Mouse (Mus musculus): ENCODE measurements around the gene Zfp622.

The Zfp622 gene

GRCm38 (mm10) chr15:25984067-25984733 is at the start of gene Zfp622:
Gene Zfp622 (plus strand): TSS chr15:25984366.
- DNase-seq (ENCODE audit: extremely low read depth, insufficient read length, low spot score): peak; percentile 96

- DNase-seq (ENCODE audit: extremely low read depth, insufficient read length, low spot score): no peak
Measured at GRCm38 (mm10) chr15:25934411-25934810, 49.8 kb upstream of the Zfp622 start.

DNA sequence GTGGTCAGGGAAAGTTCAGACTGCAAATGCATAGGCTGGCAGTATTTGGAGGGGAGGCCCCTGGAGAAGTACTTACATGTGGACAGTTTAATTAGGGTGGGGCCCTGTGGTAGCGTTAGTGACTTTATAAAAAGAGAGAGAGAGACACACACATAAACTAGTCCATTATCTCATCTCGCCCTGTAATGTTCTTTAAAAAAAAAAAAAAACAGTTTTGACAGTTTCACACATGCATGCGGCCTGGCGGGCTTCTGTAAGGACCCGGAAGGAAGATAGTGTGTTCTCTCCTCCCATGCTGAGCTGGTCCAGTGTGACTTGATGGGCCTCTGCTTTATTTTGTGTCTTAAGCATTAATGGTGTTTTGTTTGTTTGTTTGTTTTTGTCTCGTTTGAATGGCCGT is 45.7 kb upstream of the Zfp622 start:
- DNase-seq (ENCODE audit: extremely low read depth, insufficient read length, low spot score): no peak

GRCm38 (mm10) chr15:25940397-25941377 is 43.5 kb upstream of the Zfp622 start:
- no peak for DNase-seq (ENCODE audit: extremely low read depth, insufficient read length, low spot score)

GRCm38 (mm10) chr15:25941514-25941913 is 42.7 kb upstream of the Zfp622 start:
- no peak for DNase-seq (ENCODE audit: extremely low read depth, insufficient read length, low spot score)

- DNase-seq (ENCODE audit: extremely low read depth, insufficient read length, low spot score): no peak
Measured at GRCm38 (mm10) chr15:25942415-25942814, 41.8 kb upstream of the Zfp622 start.

- DNase-seq (ENCODE audit: extremely low read depth, insufficient read length, low spot score): no peak
Measured at GRCm38 (mm10) chr15:25943386-25944137, 40.6 kb upstream of the Zfp622 start.

GRCm38 (mm10) chr15:25945224-25945623 is 38.9 kb upstream of the Zfp622 start:
- no peak for DNase-seq (ENCODE audit: extremely low read depth, insufficient read length, low spot score)

GRCm38 (mm10) chr15:25946482-25946881 is 37.7 kb upstream of the Zfp622 start:
- no peak for DNase-seq (ENCODE audit: extremely low read depth, insufficient read length, low spot score)

DNA sequence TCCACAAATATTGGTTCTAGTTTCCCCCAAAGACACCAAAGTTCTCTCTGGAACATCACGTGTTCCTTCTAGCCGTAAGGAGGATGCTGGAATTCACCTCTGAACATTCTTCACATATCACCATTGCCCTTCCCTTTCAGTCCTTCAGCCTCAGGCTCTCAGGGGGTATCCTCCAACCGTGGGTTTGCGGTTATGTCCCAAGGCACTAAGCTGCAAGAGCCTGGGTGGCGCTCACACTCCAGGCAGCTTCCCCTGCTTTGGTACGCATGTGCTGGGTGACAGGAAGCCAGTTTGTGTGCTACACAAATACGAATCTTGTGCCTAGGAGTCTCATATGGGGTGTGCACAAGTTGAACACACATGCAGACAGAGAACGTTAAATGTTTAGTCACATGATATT is 36.8 kb upstream of the Zfp622 start:
- DNase-seq (ENCODE audit: extremely low read depth, insufficient read length, low spot score): no peak

DNA sequence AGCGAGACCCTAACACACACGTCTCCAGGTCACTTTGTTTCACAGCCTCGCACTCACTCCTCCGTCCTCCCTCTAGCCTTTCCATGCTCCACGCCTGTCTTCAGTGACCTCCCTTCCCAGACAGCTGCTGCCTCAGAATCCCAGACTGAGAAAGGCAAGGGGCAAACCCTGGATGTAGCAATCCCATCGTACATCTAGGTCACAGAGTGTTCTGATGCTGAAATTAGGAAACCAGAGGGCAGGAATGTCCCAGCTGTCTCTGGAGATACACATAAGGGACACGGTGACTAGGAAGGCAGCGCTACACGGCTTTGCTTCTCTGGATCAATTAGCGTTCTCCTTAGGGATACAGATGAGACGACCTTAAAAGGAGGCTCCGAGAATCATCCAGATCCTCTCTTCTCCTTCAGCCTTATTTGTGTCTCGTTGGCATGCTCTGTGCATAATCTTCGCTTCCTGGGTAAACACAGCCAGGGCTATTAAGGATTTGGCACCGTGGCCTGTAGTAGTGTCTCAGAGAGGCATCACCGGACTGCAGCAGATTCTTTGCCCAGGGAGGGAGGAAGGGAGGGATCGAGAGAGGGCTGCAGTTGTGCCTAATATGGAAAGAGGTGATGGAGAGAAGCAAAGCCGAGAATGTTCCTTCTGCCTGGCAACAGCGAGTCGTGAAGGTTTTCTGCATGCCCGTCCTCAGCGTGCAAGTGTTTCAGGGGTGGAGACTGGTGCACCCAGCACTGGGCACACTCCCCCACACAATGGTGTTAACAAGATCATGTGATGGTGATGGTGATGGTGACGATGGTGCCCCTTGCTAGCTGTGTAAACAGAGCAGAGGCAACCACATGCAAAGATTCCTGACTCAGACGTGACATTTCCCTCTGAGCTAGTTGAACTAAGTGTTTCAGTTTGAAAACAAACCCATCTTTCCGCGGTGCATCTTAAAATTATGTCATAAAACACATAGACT is 35.6 kb upstream of the Zfp622 start:
- DNase-seq (ENCODE audit: extremely low read depth, insufficient read length, low spot score): no peak

DNA sequence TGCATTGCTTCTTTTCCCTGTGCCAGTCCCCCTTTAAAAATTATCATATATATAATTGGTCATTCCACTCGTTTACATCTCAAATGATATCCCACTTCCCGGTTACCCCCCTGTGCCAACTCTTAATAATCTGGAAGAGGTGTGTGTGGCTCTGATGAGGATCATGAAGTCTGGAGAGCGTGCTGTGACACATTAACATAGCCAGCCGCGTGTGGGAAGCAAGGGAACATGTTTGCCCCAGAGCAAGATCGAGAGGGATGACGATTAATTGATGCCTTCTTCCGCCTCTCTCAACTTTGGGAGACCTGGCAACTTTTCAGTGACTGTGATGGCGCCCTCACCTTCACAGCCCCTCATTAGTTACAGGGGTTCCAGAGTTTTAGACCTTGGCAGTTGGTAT is 34.5 kb upstream of the Zfp622 start:
- no peak for DNase-seq (ENCODE audit: extremely low read depth, insufficient read length, low spot score)

- DNase-seq (ENCODE audit: extremely low read depth, insufficient read length, low spot score): no peak
Measured at GRCm38 (mm10) chr15:25950584-25950983, 33.6 kb upstream of the Zfp622 start.

- no peak for DNase-seq (ENCODE audit: extremely low read depth, insufficient read length, low spot score)
Measured at GRCm38 (mm10) chr15:25951037-25951436, 33.1 kb upstream of the Zfp622 start.

GRCm38 (mm10) chr15:25956001-25956400 is 28.2 kb upstream of the Zfp622 start:
- no peak for DNase-seq (ENCODE audit: extremely low read depth, insufficient read length, low spot score)

- DNase-seq (ENCODE audit: extremely low read depth, insufficient read length, low spot score): peak; percentile 62
Measured at GRCm38 (mm10) chr15:25956422-25957117, 27.6 kb upstream of the Zfp622 start.

- DNase-seq (ENCODE audit: extremely low read depth, insufficient read length, low spot score): no peak
Measured at GRCm38 (mm10) chr15:25957651-25958050, 26.5 kb upstream of the Zfp622 start.

DNA sequence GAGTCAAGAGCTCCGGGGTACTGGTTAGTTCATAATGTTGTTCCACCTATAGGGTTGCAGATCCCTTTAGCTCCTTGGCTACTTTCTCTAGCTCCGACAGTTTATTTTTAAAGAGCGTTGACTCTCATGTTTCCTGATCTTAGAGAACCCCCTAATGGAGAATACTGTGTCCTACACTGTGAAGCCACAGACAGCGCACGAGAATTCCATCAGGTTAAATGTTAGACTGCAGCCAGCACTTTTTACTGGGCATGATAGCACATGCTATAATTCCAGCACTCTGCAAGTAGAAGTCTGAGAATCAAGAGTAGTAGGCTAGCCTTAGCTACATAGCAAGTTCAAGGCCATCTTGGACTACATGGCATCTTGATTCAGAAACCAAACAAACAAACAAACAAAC is 24.8 kb upstream of the Zfp622 start:
- DNase-seq (ENCODE audit: extremely low read depth, insufficient read length, low spot score): no peak

- no peak for DNase-seq (ENCODE audit: extremely low read depth, insufficient read length, low spot score)
Measured at GRCm38 (mm10) chr15:25960231-25960630, 23.9 kb upstream of the Zfp622 start.
